Mouse (Mus musculus) 3134 (cell line): Measurements from ENCODE around the gene Kcnma1.

ENCODE experiments used
- DNase-seq: peaks from one replicate; pipeline ENCODE4 v3.0.0-alpha.2; 2011; ENCODE audit warnings: low spot score; ENCODE audit not compliant: insufficient read length; ENCODE audit errors: extremely low read depth

Gene Kcnma1

GRCm38 (mm10) chr14:23618973-23619372 is 395.3 kb downstream of the Kcnma1 start:
- DNase-seq: no peak

GRCm38 (mm10) chr14:23618081-23618480 is 396.2 kb downstream of the Kcnma1 start:
- no peak for DNase-seq

DNA sequence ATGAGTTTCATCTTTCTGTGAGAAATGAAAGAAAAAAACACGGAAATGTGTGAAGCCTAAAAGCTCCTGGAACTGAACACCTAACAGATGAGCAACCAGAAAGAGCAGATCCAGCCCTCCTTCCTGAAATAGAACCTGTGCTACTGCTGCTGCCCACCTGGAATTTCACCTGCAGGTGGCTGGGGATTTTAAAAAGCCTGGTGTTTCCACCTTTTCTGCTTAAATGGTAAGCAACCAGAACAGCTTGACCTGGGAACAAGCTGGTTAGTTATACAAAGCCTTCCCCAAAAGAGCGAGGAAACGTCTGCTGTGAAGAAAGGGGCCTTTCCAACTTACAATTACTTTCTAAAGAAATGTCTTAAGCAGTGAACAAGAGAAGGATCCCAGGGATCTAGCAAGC is 404.2 kb downstream of the Kcnma1 start:
- no peak for DNase-seq

GRCm38 (mm10) chr14:23605740-23606139 is 408.6 kb downstream of the Kcnma1 start:
- no peak for DNase-seq

GRCm38 (mm10) chr14:23602937-23603336 is 411.4 kb downstream of the Kcnma1 start:
- DNase-seq: no peak

- DNase-seq: no peak
Measured at GRCm38 (mm10) chr14:23602054-23602453, 412.2 kb downstream of the Kcnma1 start.

- DNase-seq: no peak
Measured at GRCm38 (mm10) chr14:23594629-23595028, 419.7 kb downstream of the Kcnma1 start.

DNA sequence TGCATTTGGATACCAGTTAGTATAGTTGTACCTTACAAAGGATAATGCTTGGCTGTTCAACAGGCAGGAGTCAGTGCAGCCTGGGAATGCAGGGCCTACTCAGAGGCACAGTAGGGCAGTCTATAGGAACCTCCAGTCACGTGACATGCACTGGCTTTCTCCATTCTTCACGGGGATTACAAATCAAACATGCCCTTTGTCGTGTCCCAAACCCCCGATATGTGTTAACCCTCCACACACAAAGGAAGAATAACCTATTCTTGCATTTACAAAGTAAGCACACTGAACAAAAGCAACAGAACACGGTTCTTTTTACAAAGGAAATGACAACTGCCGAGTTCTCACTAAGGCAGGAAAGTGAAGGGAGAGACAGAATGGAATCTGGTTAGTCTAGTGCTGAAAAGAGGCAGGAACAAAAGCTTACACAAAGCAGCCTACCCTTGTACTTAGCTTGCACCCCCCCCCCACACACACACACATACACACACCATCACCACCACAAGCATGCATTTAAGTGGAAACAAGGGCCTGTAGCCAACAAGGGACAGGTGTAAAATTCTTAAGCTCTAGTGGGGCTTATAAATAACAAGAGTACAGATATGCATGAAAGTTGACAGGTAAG is 421.4 kb downstream of the Kcnma1 start:
- DNase-seq: no peak

- DNase-seq: no peak
Measured at GRCm38 (mm10) chr14:23589744-23590481, 424.4 kb downstream of the Kcnma1 start.

- no peak for DNase-seq
Measured at GRCm38 (mm10) chr14:23587451-23587850, 426.8 kb downstream of the Kcnma1 start.

DNA sequence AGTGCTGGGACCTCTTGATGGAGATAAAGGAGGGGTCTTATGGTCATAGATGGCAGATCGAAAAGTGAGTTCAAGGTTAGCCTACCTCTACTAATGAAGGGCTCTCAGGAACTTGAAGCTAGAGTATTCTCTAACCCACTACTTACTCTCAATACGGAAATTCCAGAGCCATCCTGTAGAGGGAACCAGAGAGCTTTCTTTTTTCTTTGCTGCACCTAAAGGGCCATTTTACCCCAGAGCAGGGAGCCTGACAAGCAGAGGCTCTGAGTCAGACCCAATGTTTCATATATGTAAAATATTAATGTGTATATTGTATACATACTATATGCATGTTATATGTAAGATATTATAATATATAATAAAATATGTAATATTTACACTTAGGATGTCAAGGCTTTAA is 431.1 kb downstream of the Kcnma1 start:
- DNase-seq: no peak

GRCm38 (mm10) chr14:23581282-23581681 is 433.0 kb downstream of the Kcnma1 start:
- DNase-seq: no peak

DNA sequence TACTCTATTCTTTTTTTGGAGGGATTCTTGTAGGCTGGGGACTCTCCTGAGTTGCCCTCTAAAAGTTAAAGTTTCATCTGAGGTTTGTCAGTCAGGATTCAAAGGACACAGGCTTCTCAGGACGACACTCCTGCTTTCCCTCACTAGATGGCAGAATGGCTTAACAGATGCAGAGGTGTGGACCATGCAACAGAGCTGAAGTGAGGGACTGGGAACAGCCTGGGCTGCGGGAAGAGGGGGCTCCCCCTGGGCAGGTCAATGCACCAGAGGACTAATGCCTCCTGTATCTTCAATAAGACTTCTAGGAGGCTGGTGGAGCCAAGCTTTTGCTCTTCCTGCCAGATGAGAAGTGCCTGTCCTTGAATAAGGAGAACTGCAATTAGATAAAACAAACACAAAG is 438.3 kb downstream of the Kcnma1 start:
- DNase-seq: peak; percentile 2

DNA sequence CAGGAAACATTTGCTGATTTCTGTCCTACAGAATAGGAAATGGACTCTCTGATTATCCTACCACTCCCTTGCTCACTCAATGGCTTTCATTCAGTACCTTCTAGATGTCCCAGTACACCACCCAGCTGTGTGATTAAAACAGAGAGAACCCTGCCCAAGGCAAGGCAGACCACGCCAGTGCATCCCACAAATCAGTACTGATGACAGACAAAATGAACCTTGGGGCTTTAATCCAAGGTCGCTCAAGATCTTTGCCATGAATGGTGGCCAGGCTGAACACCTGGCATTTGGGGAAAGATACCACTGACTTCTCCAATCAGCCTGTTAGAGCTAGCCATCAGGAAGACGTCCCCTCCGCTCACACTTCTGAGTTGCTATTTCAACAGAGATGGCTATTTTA is 440.2 kb downstream of the Kcnma1 start:
- no peak for DNase-seq

DNA sequence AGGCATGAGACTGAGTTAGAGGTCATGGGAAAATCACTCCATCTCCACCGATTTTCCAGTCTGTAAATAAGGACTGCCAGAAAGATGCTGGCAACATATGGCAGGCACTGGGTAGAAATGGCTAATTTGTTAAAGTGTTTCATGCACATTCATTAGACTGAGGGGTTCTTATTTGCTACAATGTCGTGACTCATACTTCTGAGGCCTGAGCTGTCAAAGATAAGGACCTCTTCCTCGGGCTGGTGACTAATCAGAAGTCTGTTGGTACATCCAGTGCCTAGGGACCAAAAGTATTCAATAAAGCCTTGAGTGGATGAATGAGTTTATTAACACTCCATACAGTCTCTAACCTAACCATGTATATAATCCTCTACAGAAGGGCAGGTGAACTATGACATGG is 440.9 kb downstream of the Kcnma1 start:
- DNase-seq: no peak

DNA sequence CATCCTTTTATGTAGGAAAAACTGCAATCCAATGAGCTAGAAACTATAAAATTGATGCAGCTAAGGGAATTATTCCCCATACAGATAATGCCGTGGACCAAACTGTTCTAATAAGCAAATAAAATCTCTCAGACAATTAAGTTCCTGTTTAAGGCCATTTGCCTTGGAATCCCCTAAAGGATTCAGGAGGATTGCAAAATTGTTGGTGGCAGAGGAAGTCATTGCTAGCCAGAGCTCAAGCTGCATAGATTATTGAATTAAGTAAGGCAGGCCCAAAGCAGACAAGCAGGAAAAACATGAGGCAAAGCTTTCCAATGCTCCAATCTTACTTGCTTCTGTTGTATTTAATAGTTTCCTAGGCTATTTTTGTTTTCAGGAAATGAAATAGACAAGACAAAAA is 441.5 kb downstream of the Kcnma1 start:
- DNase-seq: no peak

GRCm38 (mm10) chr14:23570251-23570650 is 444.0 kb downstream of the Kcnma1 start:
- no peak for DNase-seq

- DNase-seq: no peak
Measured at GRCm38 (mm10) chr14:23565931-23566330, 448.4 kb downstream of the Kcnma1 start.

DNA sequence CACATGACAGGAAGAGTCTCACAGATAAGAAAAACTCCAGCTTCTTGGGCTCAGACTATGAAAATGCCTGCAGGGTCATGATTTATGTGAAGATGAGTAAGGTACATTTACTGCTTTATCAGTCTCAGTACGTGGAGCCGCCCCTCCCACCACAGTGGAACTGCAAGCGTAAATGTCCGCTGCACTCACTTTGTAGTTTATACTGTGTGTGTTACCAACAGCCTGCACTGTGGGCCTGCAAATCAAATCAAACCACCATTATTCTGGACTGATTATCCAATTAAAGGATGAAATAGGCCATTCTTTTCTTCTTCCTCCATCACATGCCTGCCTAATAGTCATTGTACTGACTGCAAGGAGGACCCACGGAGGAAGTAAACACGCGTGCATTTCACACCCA is 449.8 kb downstream of the Kcnma1 start:
- no peak for DNase-seq

DNA sequence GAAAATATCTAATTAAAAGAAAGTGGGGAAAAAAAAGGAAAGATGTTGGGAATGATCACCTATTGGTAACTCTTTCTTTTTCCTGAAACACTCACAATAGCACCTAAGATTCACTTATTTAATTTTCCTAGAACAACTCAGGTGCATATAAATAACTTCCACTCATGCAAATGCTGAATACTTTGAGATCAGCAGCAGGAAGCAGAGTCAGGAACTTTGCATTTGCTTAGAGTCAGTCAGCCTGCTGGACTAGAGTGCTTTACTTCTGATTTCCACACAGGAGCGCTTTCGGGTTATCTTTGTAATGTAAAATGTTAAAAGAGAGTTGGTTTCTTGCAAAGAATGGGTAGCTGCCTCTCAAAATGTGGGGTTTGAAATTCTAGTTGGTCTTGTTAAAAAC is 451.1 kb downstream of the Kcnma1 start:
- no peak for DNase-seq

DNA sequence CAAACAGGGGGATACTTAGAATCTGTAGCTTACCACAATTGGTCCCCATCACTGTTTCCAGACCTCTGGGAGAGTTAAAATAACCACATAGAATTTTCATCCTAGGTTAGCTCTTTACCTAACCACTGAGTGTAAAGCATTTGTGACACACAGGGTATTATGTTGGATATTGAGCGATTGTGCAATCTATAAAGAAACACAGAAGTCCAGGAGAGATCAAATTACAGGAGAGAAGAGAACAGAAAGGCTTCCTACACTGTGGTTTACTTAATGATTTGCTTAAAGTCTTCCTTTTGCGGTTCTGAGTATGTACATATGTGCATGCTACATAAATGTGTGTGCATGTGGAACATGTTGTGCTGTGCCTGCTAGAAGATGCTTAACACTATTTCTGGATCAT is 458.6 kb downstream of the Kcnma1 start:
- no peak for DNase-seq

DNA sequence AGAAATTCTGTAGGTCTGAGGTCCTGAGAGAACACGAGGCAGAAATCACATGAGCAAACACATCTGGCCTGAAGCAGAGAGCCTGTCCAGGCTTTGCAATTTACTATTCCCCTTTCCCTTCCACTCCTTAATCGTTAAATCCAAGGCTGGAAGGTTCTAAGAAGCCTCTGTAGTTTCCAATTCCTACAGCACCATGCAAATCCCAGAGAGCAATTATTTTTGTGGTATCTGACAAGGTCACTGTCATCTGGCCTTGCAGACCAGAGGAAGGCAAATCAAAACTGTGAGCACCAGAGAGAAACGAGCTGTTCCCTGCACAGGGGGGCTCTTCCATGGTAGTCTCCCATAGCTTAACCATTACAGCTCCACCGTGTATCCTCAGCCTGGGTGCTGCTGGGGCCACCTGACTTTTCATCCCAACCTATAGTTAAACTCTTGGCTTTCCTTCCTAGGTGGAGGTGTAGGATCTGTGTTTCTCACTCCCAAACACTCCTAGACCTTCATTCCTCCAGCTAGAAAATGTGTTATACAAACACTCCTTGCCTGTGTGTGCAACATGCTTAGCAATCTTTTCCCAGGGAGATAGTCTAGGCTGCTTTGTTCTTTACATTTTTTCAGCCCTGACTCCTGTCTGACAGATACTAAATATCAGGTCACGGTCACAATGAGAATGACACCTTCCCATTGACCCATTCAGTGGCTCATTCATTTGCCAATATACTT is 461.9 kb downstream of the Kcnma1 start:
- no peak for DNase-seq
